Mouse (Mus musculus) heart, postnatal 4 days (tissue): ENCODE results near the gene Piezo1. TPM values are rescaled to one million over a fixed set of nuclear protein-coding genes. Genes with fewer than 3 reads are reported as not detected.

Source experiments
- DNase-seq: peaks from one replicate; pipeline ENCODE4 v3.0.0; 2021
- microRNA-seq, 2 experiments: library from miRNA; unstranded; fragments of <30 nt; microRNA quantifications; one replicate each; pipeline ENCODE4 v1.2.0; 2021 to 2022
- total RNA-seq, 2 experiments: library from RNA; stranded (reverse); gene quantifications; 2 replicates each; pipeline ENCODE4 v1.2.3; 2021

The Piezo1 gene
- total RNA-seq, 2 experiments from 2014 or later = 53.7 to 55.4 TPM

DNA sequence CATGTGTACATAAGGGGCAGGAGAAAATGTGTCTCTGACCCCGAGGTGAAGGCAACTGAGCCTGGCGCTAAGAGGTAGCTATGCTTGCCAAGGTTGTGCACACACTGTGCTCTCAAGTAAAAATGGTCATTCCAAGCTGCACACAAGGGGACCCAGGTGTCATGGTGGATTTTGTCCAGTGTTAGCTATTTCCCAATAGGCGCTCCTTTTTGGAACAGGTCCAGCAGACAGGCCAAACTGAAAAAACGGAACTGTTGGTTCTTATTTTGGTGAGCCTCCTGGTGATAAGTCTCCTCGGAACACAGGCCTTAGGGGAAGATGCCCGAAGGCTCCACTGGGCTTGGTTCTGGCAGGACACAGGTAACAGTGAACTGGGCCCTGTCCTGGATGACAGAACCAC is 96.7 kb downstream of the Piezo1 start:
- no peak for DNase-seq

DNA sequence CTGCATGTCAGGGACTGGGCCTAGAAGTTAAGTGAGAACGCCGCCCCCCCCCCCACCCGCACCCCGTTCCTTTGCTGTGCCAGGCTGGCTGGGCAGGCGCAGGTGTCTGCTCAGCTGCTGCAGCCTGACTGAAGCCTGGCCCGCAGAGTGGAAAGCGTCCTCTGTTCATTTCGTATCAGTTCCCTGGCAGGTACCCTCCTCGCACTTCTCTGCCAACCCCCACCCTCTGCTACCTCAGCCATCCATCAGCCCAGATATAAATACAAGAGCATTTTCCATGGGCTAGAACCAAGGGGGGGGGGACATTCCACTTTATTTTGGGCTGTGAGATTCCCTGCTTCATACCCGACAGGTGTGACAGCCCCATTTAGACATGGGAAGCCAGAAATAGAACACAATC is 99.0 kb downstream of the Piezo1 start:
- no peak for DNase-seq

DNA sequence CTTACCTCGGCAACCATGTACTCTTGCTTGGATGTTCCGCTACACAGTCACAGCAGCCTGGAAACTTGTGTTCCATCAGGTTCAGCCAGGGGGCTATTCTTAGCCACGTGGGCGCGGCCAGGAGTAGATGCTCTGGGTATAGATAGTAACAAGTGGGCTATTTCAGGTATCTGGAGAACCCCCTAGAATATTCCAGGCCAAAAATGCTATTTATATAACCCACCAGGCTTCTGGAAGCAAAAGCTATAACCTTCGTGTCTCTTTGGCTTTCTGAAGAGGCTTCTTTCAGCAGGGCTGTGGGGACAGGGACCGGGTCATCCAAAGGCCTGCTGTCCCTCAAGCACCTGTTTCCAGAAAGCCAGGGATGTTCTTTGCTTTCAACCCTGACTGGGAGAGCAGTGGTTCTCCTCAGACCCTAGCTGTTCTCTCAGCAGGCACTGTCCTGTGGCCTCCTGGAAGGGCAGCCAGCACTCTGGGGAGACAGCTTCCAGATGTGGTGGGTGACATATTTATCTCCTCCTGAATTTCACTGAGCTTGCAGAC is 99.9 kb downstream of the Piezo1 start:
- DNase-seq = peak; percentile 62

DNA sequence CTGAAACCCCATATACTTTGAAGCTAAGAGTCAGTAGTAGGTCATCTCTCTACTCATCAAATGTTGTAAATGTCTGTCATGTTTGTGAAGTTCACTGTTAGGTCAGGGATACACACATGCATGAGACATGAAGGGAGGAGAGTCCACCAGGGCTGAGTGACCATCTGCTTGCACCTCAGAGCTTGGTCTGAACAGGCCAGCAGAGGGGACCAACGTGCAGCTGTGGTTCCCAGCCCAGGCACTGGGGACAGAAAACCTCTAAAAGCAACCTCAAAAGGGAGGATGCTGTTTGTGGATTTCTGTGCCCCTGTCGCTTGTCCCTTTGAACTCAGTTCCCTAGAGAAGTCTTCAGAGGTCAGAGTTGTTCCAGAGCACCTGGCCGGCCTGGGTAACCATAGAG is 105.9 kb downstream of the Piezo1 start:
- DNase-seq = peak; percentile 33

DNA sequence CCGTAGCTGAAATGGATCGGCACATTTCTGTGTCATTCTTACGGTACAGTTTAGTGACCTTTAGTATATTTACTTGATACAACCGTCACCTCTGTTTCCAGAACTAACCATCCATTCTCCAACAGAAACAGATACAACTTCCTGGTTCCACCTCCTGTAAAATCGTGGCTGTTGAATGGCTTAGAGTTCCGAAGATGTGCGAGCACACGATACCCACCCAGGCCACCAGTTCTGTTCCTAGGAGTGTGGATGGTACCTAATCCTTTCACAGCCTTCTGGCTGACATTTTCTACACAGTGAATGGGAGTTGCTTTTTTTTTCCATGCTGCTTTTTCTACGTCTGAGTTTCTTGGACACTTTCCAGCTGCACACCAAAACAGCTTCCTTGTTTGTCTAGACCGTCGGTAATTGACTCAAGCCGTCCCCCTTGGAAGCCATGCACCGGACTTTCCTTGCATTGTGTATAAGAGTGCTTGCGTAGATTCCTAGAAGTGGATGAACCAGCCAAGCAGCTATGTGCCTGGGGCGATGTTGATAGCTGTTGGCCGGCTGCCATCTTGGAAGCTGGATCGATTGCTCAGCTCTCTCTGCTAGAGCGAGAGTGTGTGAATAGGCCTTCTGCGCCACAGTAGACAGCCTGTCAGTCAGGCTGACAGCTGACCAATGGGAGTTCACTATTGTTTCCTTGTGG is 106.9 kb downstream of the Piezo1 start:
- DNase-seq = peak; percentile 93

DNA sequence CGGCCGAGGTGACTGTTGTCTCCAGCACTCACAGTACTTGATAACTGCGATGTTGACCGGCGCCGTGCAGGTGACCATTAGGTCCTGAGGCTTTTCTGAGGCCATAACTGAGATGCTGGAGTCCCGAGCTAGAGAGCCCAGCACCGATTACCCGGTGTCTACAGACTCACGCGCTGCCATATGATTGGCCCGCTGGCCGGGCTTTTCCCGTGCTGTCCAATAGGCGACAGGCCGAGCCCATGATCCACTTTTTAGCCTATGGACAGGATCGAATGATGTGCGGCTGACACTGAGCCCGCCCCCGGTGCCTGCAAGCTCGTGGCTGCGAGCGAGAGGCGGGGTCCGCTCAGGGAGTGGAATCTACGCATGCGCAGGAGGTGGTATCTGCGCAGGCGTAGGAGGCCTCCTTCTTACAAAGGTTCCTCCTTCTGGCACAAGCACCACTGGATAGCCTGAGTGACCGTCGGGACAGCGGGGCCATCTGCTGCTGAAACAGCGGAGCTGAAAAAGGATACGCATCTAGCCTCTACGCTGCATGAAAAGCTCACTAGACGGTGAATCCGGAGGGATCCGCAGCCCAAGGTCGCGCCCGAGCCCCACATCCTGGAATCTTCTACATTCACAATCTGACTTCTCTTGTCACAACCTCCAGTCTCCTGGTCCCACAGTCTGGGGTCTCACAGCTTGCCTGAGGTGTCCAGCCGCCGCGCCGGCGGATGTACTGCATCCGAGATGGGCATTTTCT is 107.7 kb downstream of the Piezo1 start, which contains the start of gene Mvd:
Mvd (minus strand) TSS at position 161 of the 745 bp plus-strand sequence.
- DNase-seq = peak; percentile 99

DNA sequence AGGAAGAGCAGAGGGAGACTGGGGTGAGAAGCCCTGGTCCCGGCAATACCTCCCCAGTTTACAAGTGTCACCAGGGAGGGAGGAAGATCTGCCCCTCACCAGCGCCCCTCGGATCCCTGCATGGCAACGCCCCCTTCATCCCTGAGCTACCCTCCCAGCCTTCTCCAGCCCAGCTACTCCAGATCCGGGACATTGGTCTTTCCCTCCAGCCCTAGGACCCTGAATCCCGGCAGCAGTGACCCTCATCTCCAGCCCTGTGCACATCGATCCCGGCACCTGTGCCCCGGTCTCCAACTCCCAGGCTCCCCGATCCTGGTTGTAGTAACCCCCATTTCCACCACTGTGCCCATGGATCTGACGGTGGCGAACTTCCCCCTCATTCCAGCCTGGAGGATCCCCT is 108.3 kb downstream of the Piezo1 start:
- no peak for DNase-seq

DNA sequence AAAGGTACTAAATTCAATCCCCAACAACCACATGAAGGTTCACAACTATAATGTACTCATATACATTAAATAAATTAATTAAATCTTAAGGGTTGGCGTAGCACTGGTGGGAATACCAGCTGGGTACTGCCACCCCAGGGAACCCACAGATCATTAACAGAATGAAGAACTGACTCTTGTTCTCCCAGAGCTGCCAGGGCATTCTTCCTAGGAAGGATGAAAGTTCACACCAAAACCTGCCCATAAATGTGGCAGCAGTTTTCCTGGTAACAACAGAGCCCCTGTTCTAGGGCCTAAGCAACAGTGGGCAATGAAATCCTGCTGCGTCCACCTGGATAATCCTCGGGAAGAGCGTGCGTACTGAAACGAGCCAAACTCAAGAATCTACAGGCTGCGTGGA is 108.8 kb downstream of the Piezo1 start:
- no peak for DNase-seq

DNA sequence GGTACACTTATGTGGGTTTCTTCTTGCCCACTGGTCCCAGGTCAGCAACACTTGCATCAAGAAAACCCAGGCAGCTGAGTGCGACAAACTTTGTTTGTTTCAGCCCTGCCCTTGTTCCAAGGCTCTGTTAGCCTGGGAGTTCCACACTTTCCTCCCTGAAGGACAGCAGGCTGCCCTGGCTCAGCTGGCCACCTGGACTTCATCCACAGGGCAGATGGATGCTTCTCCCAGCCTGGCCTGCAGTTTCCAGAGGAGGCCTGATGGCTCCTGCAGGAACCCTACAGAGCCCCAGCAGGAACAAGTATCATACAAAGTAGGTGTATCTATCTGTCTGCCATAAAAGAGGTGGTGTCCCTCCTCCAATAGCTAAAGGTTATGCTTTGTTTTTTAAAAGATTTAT is 109.8 kb downstream of the Piezo1 start:
- no peak for DNase-seq

DNA sequence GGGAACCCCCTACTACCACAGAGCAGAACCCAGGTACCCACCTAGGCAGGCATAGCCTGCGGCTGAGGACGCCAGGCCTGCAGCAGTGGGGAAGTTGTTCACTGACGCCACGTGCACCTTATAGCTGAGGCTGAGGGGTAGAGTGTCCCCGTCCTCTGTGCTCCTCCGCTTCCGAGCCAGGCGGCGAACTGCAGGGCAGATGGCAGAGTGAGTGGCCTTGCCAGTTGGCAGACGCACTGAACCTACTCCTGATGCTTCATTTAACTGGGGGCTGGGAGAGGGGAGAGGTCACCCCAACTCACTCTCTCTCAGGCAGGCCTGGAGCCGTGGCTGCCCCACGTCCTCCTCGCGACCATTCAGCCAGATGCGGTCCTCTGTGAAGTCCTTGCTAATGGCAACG is 111.8 kb downstream of the Piezo1 start:
- no peak for DNase-seq

DNA sequence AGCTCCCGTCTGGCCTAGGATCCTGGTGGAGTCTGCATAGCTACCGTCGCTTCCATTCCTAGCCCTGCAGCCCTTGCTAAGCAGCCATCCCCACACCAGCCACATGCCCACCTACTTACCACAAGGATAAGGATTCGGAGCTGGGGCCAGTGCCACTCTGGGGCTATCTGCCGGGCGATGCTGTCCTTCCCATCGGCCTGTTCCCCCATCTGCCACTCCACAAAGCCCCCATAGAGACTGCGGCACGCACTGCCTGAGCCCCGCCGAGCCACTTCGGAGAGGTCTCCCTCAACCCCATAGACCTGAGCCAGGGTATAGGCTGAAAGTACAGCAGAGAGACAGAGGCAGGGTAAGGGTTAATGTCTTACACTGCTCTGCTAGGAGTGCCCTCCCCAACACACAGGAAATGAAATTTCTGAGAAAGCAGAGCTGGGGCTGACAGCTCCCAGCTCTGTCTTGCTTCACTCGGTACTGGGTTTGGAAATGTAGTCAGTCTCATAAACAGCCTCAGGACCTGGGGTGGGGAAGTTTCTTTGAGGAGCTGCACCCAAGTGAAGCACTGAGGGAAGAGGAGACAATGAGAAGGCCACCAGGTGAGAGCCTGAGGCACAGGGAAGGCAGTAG is 113.3 kb downstream of the Piezo1 start:
- DNase-seq = no peak

DNA sequence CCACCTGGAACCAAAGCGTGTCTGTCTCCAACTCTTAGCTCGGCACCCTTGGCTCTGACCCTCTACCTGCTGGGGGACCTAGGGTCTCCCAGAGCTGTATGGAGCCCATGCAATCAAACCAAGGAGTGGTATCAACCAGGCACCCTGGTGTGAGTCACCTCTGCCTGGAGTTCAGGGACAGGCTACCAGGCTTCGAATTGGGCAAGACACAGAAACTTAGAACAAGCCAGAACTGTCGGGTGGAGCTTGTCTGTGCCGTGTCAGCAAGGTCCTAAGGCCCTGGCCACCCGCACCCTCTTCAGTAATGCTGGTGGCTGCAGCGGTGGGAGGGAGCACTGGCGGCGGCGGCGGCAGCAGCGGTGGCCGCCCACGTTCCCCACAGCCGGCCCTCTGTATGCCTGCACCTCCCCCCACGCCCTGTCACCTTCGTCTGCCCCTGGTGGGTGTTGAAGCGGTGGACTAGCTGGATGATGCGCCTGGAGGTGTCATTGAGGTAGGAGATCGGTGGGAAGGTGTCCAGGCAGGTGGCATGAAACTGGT is 114.5 kb downstream of the Piezo1 start:
- DNase-seq = no peak

DNA sequence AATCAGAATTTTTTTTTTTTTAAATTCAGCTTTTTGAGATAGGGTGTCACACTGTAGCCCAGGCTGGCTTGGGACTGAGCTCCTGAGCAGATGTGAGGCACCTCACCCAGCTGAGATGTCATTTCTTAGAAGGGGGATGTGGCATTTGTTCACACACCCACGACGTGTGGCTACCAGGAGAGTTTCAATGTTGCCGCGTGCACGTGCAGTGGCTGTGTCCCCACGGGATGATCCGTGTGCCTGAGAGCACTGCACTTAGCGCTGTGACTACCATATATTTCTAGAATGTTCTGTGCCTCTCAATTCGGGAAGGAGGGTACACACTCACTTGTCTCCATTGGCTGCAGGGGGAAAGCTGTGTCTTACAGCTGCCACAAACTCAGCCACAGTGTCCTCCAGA is 115.0 kb downstream of the Piezo1 start:
- no peak for DNase-seq

DNA sequence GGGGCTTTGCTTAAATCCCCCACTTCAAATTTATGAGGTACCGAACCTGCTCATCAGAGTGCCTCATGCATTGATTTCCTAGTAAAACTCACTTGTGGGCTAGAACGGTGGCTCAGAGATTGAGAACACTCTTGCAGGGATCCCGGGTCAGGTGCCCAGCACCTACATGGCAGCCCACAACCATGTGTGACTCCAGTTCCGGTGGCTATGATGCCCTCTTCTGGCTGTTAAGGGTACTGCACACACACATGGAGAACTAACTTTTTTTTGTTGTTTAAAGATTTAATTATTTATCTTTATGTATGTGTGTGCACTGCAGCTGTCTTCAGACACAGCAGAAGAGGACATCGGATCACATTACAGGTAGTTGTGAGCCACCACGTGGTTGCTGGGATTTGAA is 115.8 kb downstream of the Piezo1 start:
- DNase-seq = no peak

DNA sequence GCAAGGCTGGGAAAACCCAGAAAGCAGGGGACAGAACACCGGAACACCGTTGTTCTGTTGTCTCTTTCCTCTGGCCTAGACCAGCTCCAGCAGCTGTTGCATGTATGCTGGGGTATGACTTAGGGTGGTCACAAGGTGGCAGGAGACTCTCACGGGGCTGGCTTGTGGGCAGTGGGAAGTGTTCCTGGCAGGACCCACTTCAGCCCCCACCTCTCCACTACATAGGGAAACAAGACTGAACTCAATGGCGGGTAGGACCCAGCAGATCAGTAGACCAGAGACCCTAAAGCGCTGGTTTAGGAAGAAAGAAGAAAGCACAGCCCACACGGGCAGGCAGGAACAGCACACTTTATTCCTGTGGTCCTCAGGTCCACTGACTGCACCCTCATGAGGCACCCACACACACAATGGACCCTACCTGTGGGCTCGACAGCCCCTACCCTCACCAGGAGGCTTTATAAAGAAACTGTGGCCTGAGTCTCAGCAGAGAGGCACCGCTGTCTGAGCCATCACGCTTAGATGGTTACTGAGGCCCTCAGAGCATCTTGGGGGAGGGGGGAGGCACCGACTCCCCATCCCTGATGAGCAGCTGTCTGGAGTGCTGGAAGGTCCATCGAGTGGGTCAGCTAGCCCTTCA is 117.7 kb downstream of the Piezo1 start:
- peak; percentile 21 for DNase-seq

DNA sequence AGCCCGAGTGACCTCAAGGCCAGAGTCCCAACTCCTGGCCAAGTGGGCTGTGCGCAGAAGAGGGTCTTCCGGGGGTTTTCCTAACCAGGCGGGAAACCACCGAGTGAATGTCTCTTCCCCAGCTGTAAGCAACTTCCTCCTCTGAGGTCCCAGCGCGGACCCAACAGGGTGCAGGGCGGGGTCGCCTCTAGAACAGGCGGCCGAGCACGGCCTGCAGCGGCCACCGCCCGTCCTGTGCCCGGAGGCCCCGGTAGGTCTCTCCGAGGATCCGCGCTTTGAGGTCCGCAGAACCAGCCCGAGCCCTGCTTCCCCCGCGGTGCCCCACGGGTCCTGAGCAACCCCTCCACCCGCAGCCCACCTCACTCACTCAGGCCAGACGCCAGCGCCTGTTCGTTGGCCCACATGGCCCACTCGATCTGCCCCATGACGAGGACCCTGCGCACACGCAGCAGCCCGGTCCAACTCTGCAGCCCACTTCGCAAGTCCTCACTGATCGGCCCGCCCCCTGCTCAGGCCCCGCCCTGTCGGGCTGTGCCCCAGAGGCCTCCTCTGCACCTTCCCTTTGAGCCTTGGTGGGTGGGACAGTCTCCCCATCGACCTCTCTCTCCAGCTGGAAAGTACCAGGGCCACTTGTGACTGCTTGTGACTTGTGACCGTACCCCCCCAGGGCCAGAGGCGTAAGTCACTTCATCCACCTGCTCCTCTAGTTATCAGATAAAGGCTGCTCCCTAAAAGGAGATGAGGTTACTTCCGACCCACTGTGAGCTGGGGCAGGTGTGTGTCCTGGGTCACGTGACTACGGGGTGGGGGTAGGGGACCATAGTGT is 118.5 kb downstream of the Piezo1 start, which contains the start of gene Cyba:
Cyba (minus strand) TSS at position 488 of the 826 bp plus-strand sequence.
- DNase-seq = peak; percentile 81

Small RNA genes lying within 50 kb of the gene (microRNA-seq; reads per million reads assigned to microRNA genes)
- gene Gm24366 = 0 reads per million in 2 experiments

Other genes with a start within 250 kb of the Piezo1 start
- not detected for gene Trhr2, start 190.6 kb downstream of the Piezo1 start, total RNA-seq
- gene Zc3h18, start 174.7 kb downstream of the Piezo1 start, total RNA-seq = 10 to 100 TPM; 28.4 to 31.1 TPM
- gene Il17c, start 129.3 kb downstream of the Piezo1 start, total RNA-seq = not detected
- gene Cyba, start 118.4 kb downstream of the Piezo1 start, total RNA-seq = 10 to 100 TPM; 59.7 to 69.2 TPM
- gene Mvd, start 107.9 kb downstream of the Piezo1 start, total RNA-seq = 1 to 10 TPM; 8.0 to 8.4 TPM
- under 1 TPM; 0.55 to 0.63 TPM for gene Snai3, start 90.6 kb downstream of the Piezo1 start, total RNA-seq
- gene Rnf166, start 75.3 kb downstream of the Piezo1 start, total RNA-seq = 10 to 100 TPM; 24.3 to 27.4 TPM
- gene Ctu2, start 75.2 kb downstream of the Piezo1 start, total RNA-seq = 10 to 100 TPM; 16.2 to 22.4 TPM
- 10 to 100 TPM; 36.5 to 38.2 TPM for gene Cdt1, start 16.7 kb upstream of the Piezo1 start, total RNA-seq
- 10 to 100 TPM; 58.5 to 58.8 TPM for gene Aprt, start 25.6 kb upstream of the Piezo1 start, total RNA-seq
- gene Galns, start 60.1 kb upstream of the Piezo1 start, total RNA-seq = 10 to 100 TPM in 1 of 2 experiments, 1 to 10 TPM in 1; 9.2 to 10.6 TPM
- gene Trappc2l, start 60.3 kb upstream of the Piezo1 start, total RNA-seq = 10 to 100 TPM; 48.7 to 56.3 TPM
- not detected for gene Pabpn1l, start 71.4 kb upstream of the Piezo1 start, total RNA-seq
- gene Cbfa2t3, start 147.8 kb upstream of the Piezo1 start, total RNA-seq = 10 to 100 TPM; 17.3 to 19.3 TPM
- gene Acsf3, start 224.2 kb upstream of the Piezo1 start, total RNA-seq = 10 to 100 TPM; 23.8 to 24.9 TPM